Mouse (Mus musculus) heart, adult 2 months (tissue): ENCODE results near the gene Nudt3.

Experiments
- CTCF ChIP-seq: fragments of 200-600 bp; IDR thresholded peaks from 2 replicates; pipeline ENCODE4 v1.8.1; 2022; ENCODE audit warnings: antibody characterized with exemption, mild to moderate bottlenecking, moderate library complexity
- EP300 ChIP-seq: fragments of 200-500 bp; IDR thresholded peaks from 2 replicates; pipeline ENCODE4 v1.6.1; 2011; ENCODE audit warnings: low read depth, low read length, control low read depth; ENCODE audit not compliant: insufficient read depth
- POLR2A ChIP-seq: fragments of 200-500 bp; IDR thresholded peaks from 2 replicates; pipeline ENCODE4 v1.6.1; 2011; ENCODE audit warnings: mild to moderate bottlenecking, low read depth, low read length, control low read depth; ENCODE audit not compliant: insufficient read depth

DNA sequence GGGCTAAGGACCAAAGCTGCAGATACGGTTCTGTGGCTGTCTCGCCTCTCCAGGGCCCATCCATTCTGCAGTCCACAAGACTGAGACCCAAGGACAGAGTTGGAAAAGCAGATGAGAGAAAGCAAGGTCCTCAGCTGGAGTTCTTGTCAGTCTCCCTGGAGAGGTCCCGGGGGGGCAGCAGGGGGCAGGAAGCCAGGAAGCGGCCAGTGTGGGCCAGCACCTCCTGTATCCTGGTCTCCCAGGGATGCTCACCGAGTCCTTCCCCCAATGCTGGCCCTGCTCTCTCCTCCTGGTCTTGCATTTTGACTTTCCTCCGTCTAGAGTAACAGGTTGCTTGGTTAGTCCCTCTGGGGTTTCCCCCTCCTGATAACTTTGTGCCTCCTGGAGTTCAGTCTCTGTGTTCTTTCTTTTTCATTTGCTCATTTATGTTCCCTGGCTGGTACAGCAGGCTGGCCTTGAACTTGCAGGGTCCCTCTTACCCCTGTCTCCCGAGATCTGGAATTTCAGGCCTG is 76.7 kb downstream of the Nudt3 start:
- TF ChIP-seq POLR2A (no peak), CTCF (no peak), EP300 (no peak)
